Mouse (Mus musculus): ENCODE results near the gene Zcchc7.

- TF ChIP-seq CTCF (IDR thresholded peaks at IDR 0.05; ENCODE audit: control insufficient read depth, insufficient read depth, low read length) (no peak), POLR2A (IDR thresholded peaks at IDR 0.05; ENCODE audit: borderline replicate concordance, control insufficient read depth, low read depth, low read length) (no peak)
Measured at GRCm38 (mm10) chr4:44776651-44777050, 21.0 kb downstream of the Zcchc7 start.

Measured in bone marrow, adult 2 months (tissue).